Comparison of ENCODE assay signal across 24 mouse cellular contexts in genomic region chr9:44998138-44998537, GRCm38 (mm10). TPM values are rescaled to one million over a fixed set of nuclear protein-coding genes. Genes with fewer than 3 reads are reported as not detected.
A peak's percentile ranks its signal among the peaks of the same experiment; 100 is the strongest.
DNase-seq lines count a peak whose midpoint lies in the region; ATAC-seq lines count a peak whose summit lies in the region.
"Had no signal": no experiment of that assay in that cellular context is flagged by ENCODE, and none has a peak within 500 bp of the region (broad histone marks: within the 10 kb centered on the region; RNA-seq: fewer than 3 reads in every experiment).

No protein-coding gene starts in this region.

- H3K9me3 ChIP-seq in embryonic facial prominence, embryonic 10.5 days: 0 out of 2 replicates have a peak, but pooled peaks cover 2% of the 10 kb centered on the region
- H3K9me3 ChIP-seq: embryonic facial prominence, embryonic 12.5 days; hindbrain, embryonic 10.5 days; midbrain, embryonic 10.5 days; neural tube, embryonic 13.5 days had no signal

- peak; percentile 47 for DNase-seq in CD4-positive, CD25-positive, alpha-beta regulatory T cell, adult 2 months (ENCODE audit: low read depth, low spot score)
- DNase-seq in natural killer cell, adult 2 months (ENCODE audit: low spot score in 2 of 2): peak; percentile 21 to 38
- DNase-seq in thymus, postnatal 36 days: peak; percentile 52 to 67
- DNase-seq in embryonic facial prominence, embryonic 10.5 days (ENCODE audit: low spot score): no peak
- no peak for DNase-seq in testis, postnatal 14 days (ENCODE audit: low spot score)
- no peak for DNase-seq in urinary bladder, adult 2 months (ENCODE audit: low spot score)
- DNase-seq: gastrocnemius, postnatal 25 days; kidney, adult 18-20 months; liver, postnatal 0 days; lung, postnatal 36 days had no signal

- H3K27ac ChIP-seq in embryonic facial prominence, embryonic 10.5 days (replicated peaks): no peak overlapping the region
- H3K27ac ChIP-seq: embryonic facial prominence, embryonic 12.5 days; hindbrain, embryonic 10.5 days; hindbrain, postnatal 0 days; kidney, postnatal 0 days; layer of hippocampus, adult 2 months; midbrain, embryonic 10.5 days; neural tube, embryonic 13.5 days had no signal

- H3K36me3 ChIP-seq in embryonic facial prominence, embryonic 10.5 days (replicated peaks): no peaks in the 10 kb centered on the region
- H3K36me3 ChIP-seq: embryonic facial prominence, embryonic 12.5 days; hindbrain, embryonic 10.5 days; midbrain, embryonic 10.5 days; neural tube, embryonic 13.5 days had no signal

- peak; percentile 70 for ATAC-seq in activated CD4-positive, CD25-positive, alpha-beta regulatory T cell, adult 4 months
- ATAC-seq: forebrain, embryonic 14.5 days; hindbrain, postnatal 0 days; liver, postnatal 0 days had no signal

- 76% methylated on average over 11 of the region's 11 CpGs for WGBS in embryonic facial prominence, embryonic 10.5 days

- H3K4me1 ChIP-seq in embryonic facial prominence, embryonic 10.5 days: no peaks in the 10 kb centered on the region
- H3K4me1 ChIP-seq: embryonic facial prominence, embryonic 12.5 days; hindbrain, embryonic 10.5 days; neural tube, embryonic 13.5 days had no signal

- no peak overlapping the region for H3K4me3 ChIP-seq in embryonic facial prominence, embryonic 10.5 days
- H3K4me3 ChIP-seq: embryonic facial prominence, embryonic 12.5 days; erythroblast, embryonic 14.5 days; hindbrain, embryonic 10.5 days; layer of hippocampus, adult 2 months; midbrain, embryonic 10.5 days; neural tube, embryonic 13.5 days had no signal

- H3K27me3 ChIP-seq in embryonic facial prominence, embryonic 10.5 days (replicated peaks; ENCODE audit: low read depth, poor library complexity, severe bottlenecking): 0 out of 2 replicates have a peak, but pooled peaks cover 3% of the 10 kb centered on the region
- H3K27me3 ChIP-seq: CH12.LX; embryonic facial prominence, embryonic 12.5 days; neural tube, embryonic 13.5 days had no signal

RNA-seq across cellular contexts. Expression of gene Cd3e, which starts 11.3 kb away (rescaled TPM):
- polyA plus RNA-seq in activated CD4-positive, CD25-positive, alpha-beta regulatory T cell, adult 4 months (2017; shearing (Covaris generic)): 1,000 to 10,000 TPM in 1 of 2 experiments, 100 to 1,000 TPM in 1; 791 to 1,491 TPM
- not detected in 2 replicates for polyA plus RNA-seq in embryonic facial prominence, embryonic 10.5 days (2016; fragmentation: Nextera tagmentation; extraction: Ambion mirVana)
- polyA plus RNA-seq in urinary bladder, adult 2 months (2012; rRNA removed): 0.94 and 0.98 TPM in 2 replicates
- polyA plus RNA-seq: cortical plate, adult 2 months; embryonic facial prominence, embryonic 12.5 days; forebrain, embryonic 14.5 days; hindbrain, embryonic 10.5 days; liver, postnatal 0 days; midbrain, embryonic 10.5 days; stomach, embryonic 14.5 days had no signal

RNA-seq across cellular contexts. Expression of gene Cd3d, which starts 16.6 kb away (rescaled TPM):
- polyA plus RNA-seq in activated CD4-positive, CD25-positive, alpha-beta regulatory T cell, adult 4 months (2017; shearing (Covaris generic)): 1,000 to 10,000 TPM in 1 of 2 experiments, 100 to 1,000 TPM in 1; 682 to 1,081 TPM
- not detected in 2 replicates for polyA plus RNA-seq in embryonic facial prominence, embryonic 10.5 days (2016; fragmentation: Nextera tagmentation; extraction: Ambion mirVana)
- polyA plus RNA-seq in urinary bladder, adult 2 months (2012; rRNA removed): 0.55 and 0.68 TPM in 2 replicates
- polyA plus RNA-seq: cortical plate, adult 2 months; embryonic facial prominence, embryonic 12.5 days; erythroblast, embryonic 14.5 days; forebrain, embryonic 14.5 days; heart, postnatal 0 days; hindbrain, embryonic 10.5 days; midbrain, embryonic 10.5 days; neural tube, embryonic 13.5 days; stomach, embryonic 14.5 days had no signal

RNA-seq across cellular contexts. Expression of gene Cd3g, which starts 17.9 kb away (rescaled TPM):
- polyA plus RNA-seq in activated CD4-positive, CD25-positive, alpha-beta regulatory T cell, adult 4 months (2017; shearing (Covaris generic)): 1,000 to 10,000 TPM; 1,430 to 1,870 TPM
- not detected in 2 replicates for polyA plus RNA-seq in embryonic facial prominence, embryonic 10.5 days (2016; fragmentation: Nextera tagmentation; extraction: Ambion mirVana)
- polyA plus RNA-seq in urinary bladder, adult 2 months (2012; rRNA removed): 1.5 and 1.8 TPM in 2 replicates
- polyA plus RNA-seq: cortical plate, adult 2 months; embryonic facial prominence, embryonic 12.5 days; erythroblast, embryonic 14.5 days; forebrain, embryonic 14.5 days; heart, postnatal 0 days; hindbrain, embryonic 10.5 days; hindbrain, postnatal 0 days; kidney, postnatal 0 days; midbrain, embryonic 10.5 days; neural tube, embryonic 13.5 days had no signal

RNA-seq across cellular contexts. Expression of gene Ube4a, which starts 32.7 kb away (rescaled TPM):
- 10 to 100 TPM; 34.0 to 38.4 TPM for polyA plus RNA-seq in activated CD4-positive, CD25-positive, alpha-beta regulatory T cell, adult 4 months (2017; shearing (Covaris generic))
- polyA plus RNA-seq in embryonic facial prominence, embryonic 10.5 days (2016; fragmentation: Nextera tagmentation; extraction: Ambion mirVana): 23.2 and 23.7 TPM in 2 replicates
- polyA plus RNA-seq in urinary bladder, adult 2 months (2012; rRNA removed): 23.2 and 29.1 TPM in 2 replicates

RNA-seq across cellular contexts. Expression of gene Mpzl2, which starts 41.5 kb away (rescaled TPM):
- polyA plus RNA-seq in activated CD4-positive, CD25-positive, alpha-beta regulatory T cell, adult 4 months (2017; shearing (Covaris generic)): not detected
- polyA plus RNA-seq in embryonic facial prominence, embryonic 10.5 days (2016; fragmentation: Nextera tagmentation; extraction: Ambion mirVana): 9.7 TPM in 2 replicates
- polyA plus RNA-seq in urinary bladder, adult 2 months (2012; rRNA removed): 53.5 and 62.3 TPM in 2 replicates
- polyA plus RNA-seq: erythroblast, embryonic 14.5 days had no signal

Comparison
In these comparisons a context has a peak if more than half of its experiments do, and no peak if none do; other contexts are left out.
1. DNase-seq: peak in CD4-positive, CD25-positive, alpha-beta regulatory T cell, adult 2 months (single experiment), natural killer cell, adult 2 months (2 of 2) and thymus, postnatal 36 days (2 of 2); none in embryonic facial prominence, embryonic 10.5 days (single experiment), testis, postnatal 14 days (single experiment) and urinary bladder, adult 2 months (single experiment).
2. RNA of gene Cd3e, which starts 11.3 kb away (polyA plus RNA-seq): 791 to 1,491 TPM in activated CD4-positive, CD25-positive, alpha-beta regulatory T cell, adult 4 months; 0.94 to 0.98 TPM in urinary bladder, adult 2 months and not detected in embryonic facial prominence, embryonic 10.5 days; every median in the first group is over 100 times any median in the second.
3. RNA of gene Cd3d, which starts 16.6 kb away (polyA plus RNA-seq): 682 to 1,081 TPM in activated CD4-positive, CD25-positive, alpha-beta regulatory T cell, adult 4 months; 0.55 to 0.68 TPM in urinary bladder, adult 2 months and not detected in embryonic facial prominence, embryonic 10.5 days; every median in the first group is over 100 times any median in the second.
4. RNA of gene Cd3g, which starts 17.9 kb away (polyA plus RNA-seq): 1,430 to 1,870 TPM in activated CD4-positive, CD25-positive, alpha-beta regulatory T cell, adult 4 months; 1.5 to 1.8 TPM in urinary bladder, adult 2 months and not detected in embryonic facial prominence, embryonic 10.5 days; every median in the first group is over 100 times any median in the second.